Mouse (Mus musculus) limb, embryonic 14.5 days (tissue): ENCODE data around the gene Akap2. TPM values are rescaled to one million over a fixed set of nuclear protein-coding genes. Genes with fewer than 3 reads are reported as not detected.
A peak's percentile ranks its signal among the peaks of the same experiment; 100 is the strongest.

ENCODE experiments used
- ATAC-seq: fragments of 200-750 bp; cut with Nextera tagmentation; 2 replicates; pipeline ENCODE4 v1.8.0; 2017; ENCODE audit warnings: low read depth, moderate number of reproducible peaks, moderate TSS enrichment; ENCODE audit not compliant: low FRiP score
- DNase-seq: peaks from one replicate; pipeline ENCODE4 v3.0.0-alpha.2; 2015; ENCODE audit warnings: low spot score
- H3K27ac ChIP-seq: fragments of 300-500 bp; sonication (generic); replicated peaks from 2 replicates; pipeline ENCODE4 v1.5.1; 2014; ENCODE audit warnings: low read depth, mild to moderate bottlenecking, low read length, moderate library complexity, mixed read lengths
- H3K27me3 ChIP-seq: fragments of 300-500 bp; sonication (generic); 2 replicates; pipeline ENCODE4 v1.6.1; 2014; ENCODE audit warnings: low read length, mixed read lengths; ENCODE audit not compliant: control insufficient read depth, insufficient read depth
- H3K36me3 ChIP-seq: fragments of 300-500 bp; sonication (generic); 2 replicates; pipeline ENCODE4 v1.6.1; 2014; ENCODE audit warnings: mild to moderate bottlenecking, low read length, moderate library complexity, mixed read lengths; ENCODE audit not compliant: control insufficient read depth, insufficient read depth
- H3K4me1 ChIP-seq: fragments of 300-500 bp; sonication (generic); 2 replicates; pipeline ENCODE4 v1.6.1; 2014; ENCODE audit warnings: antibody characterized with exemption, low read length, mixed read lengths; ENCODE audit not compliant: control insufficient read depth, insufficient read depth
- H3K4me2 ChIP-seq: fragments of 300-500 bp; sonication (generic); replicated peaks from 2 replicates; pipeline ENCODE4 v1.6.1; 2014; ENCODE audit warnings: low read depth, mild to moderate bottlenecking, low read length, moderate library complexity; ENCODE audit not compliant: severe bottlenecking
- H3K4me3 ChIP-seq: fragments of 300-500 bp; sonication (generic); replicated peaks from 2 replicates; pipeline ENCODE4 v1.5.1; 2014; ENCODE audit warnings: low read length
- H3K9ac ChIP-seq: fragments of 300-500 bp; sonication (generic); 2 replicates; pipeline ENCODE4 v1.6.1; 2014; ENCODE audit warnings: mild to moderate bottlenecking, low read depth, low read length, moderate library complexity; ENCODE audit not compliant: severe bottlenecking
- H3K9me3 ChIP-seq: fragments of 300-500 bp; sonication (generic); 2 replicates; pipeline ENCODE4 v1.6.1; 2016; ENCODE audit warnings: low read length; ENCODE audit not compliant: control insufficient read depth
- POLR2A ChIP-seq: fragments of 200-500 bp; IDR thresholded peaks from 2 replicates; pipeline ENCODE4 v1.8.0; 2012; ENCODE audit warnings: inconsistent platforms, mild to moderate bottlenecking, moderate library complexity, borderline replicate concordance; ENCODE audit not compliant: insufficient read depth, insufficient read length; ENCODE audit errors: extremely low read depth
- WGBS: fragments of 180-500 bp; shearing (Covaris S2); extraction: QIAGEN DNeasy Blood & Tissue Kit; methylation state at CpG from one replicate; pipeline ENCODE4 v1.1.7; 2014; 5-methylcytosine and 5-hydroxymethylcytosine counted together
- polyA plus RNA-seq, 2 experiments: library from polyadenylated mRNA; depleted of rRNA in 1 of 2; stranded (reverse) in 1 of 2; unstranded in 1 of 2; fragments of >200 nt; fragmentation: Nextera tagmentation in 1 of 2; extraction: Ambion mirVana in 1 of 2; gene quantifications; 2 replicates each; pipeline versions ENCODE4 v1.2.1 to v1.2.3; 2012 to 2014

Akap2 gene
- polyA plus RNA-seq, 2 experiments, result 23.6 to 27.6 TPM

GRCm38 (mm10) chr4:57812916-57813575, 95.6 kb downstream of the Akap2 start:
- Histone ChIP-seq H3K27me3 (no peaks in the 10 kb centered on the region), H3K36me3 (no peaks in the 10 kb centered on the region), H3K9ac (no peak overlapping the region), H3K9me3 (no peaks in the 10 kb centered on the region), H3K27ac (peak overlapping the region; percentile 63; the same call in 1 of the 2 replicates), H3K4me3 (no peak overlapping the region), H3K4me2 (no peak overlapping the region), H3K4me1 (0 out of 2 replicates have a peak, but pooled peaks cover 3% of the 10 kb centered on the region)
- WGBS, result 33% methylated on average over 7 of the region's 7 CpGs
- no peak for TF ChIP-seq POLR2A
- ATAC-seq, result peak; percentile 30; the same call in 1 of the 2 replicates
- DNase-seq, result peak; percentile 19

- 89% methylated on average over 4 of the region's 4 CpGs for WGBS
- H3K4me1 ChIP-seq, result 0 out of 2 replicates have a peak, but pooled peaks cover 3% of the 10 kb centered on the region
- TF ChIP-seq POLR2A, result no peak
- DNase-seq (no peak), ATAC-seq (no peak)
- H3K4me2 ChIP-seq, result no peak overlapping the region
- H3K9me3 ChIP-seq, result no peaks in the 10 kb centered on the region
- H3K9ac ChIP-seq, result no peak overlapping the region
- H3K27ac ChIP-seq, result peak overlapping the region; percentile 63; the same call in 1 of the 2 replicates
- H3K4me3 ChIP-seq, result no peak overlapping the region
- no peaks in the 10 kb centered on the region for H3K36me3 ChIP-seq
- H3K27me3 ChIP-seq, result no peaks in the 10 kb centered on the region
These were observed 96.1 kb downstream of the Akap2 start for GRCm38 (mm10) chr4:57813576-57813945.

- no peak for ATAC-seq
- TF ChIP-seq POLR2A, result no peak
- Histone ChIP-seq H3K4me3 (no peak overlapping the region), H3K27me3 (no peaks in the 10 kb centered on the region), H3K4me2 (no peak overlapping the region), H3K9me3 (no peaks in the 10 kb centered on the region), H3K36me3 (no peaks in the 10 kb centered on the region), H3K27ac (no peak overlapping the region), H3K9ac (no peak overlapping the region), H3K4me1 (0 out of 2 replicates have a peak, but pooled peaks cover 3% of the 10 kb centered on the region)
- no peak for DNase-seq
- WGBS, result 78% methylated on average over 2 of the region's 2 CpGs
These were observed 97.9 kb downstream of the Akap2 start for GRCm38 (mm10) chr4:57815355-57815754.

GRCm38 (mm10) chr4:57816146-57816545, 98.7 kb downstream of the Akap2 start:
- TF ChIP-seq POLR2A, result no peak
- no peaks in the 10 kb centered on the region for H3K36me3 ChIP-seq
- no peak overlapping the region for H3K9ac ChIP-seq
- no peak overlapping the region for H3K27ac ChIP-seq
- no peak overlapping the region for H3K4me2 ChIP-seq
- 92% methylated on average over 8 of the region's 8 CpGs for WGBS
- no peaks in the 10 kb centered on the region for H3K9me3 ChIP-seq
- no peaks in the 10 kb centered on the region for H3K27me3 ChIP-seq
- ATAC-seq (no peak), DNase-seq (no peak)
- H3K4me3 ChIP-seq, result no peak overlapping the region
- 0 out of 2 replicates have a peak, but pooled peaks cover 3% of the 10 kb centered on the region for H3K4me1 ChIP-seq

- ATAC-seq (no peak), DNase-seq (no peak)
- Histone ChIP-seq H3K9ac (no peak overlapping the region), H3K27ac (no peak overlapping the region), H3K4me3 (no peak overlapping the region), H3K4me1 (peaks cover 9% of the 10 kb centered on the region), H3K4me2 (no peak overlapping the region), H3K9me3 (no peaks in the 10 kb centered on the region), H3K27me3 (no peaks in the 10 kb centered on the region), H3K36me3 (no peaks in the 10 kb centered on the region)
- TF ChIP-seq POLR2A, result no peak
- WGBS, result 90% methylated on average over 24 of the region's 24 CpGs
These were observed 103.5 kb downstream of the Akap2 start for GRCm38 (mm10) chr4:57820839-57821374.
